8 mouse cellular contexts compared by ENCODE assay signal in genomic region chr11:79711766-79712369, GRCm38 (mm10).
DNase-seq lines count a peak whose midpoint lies in the region; ATAC-seq and TF ChIP-seq lines count a peak whose summit lies in the region.

No protein-coding gene starts in this region.

- H3K9ac ChIP-seq in hindbrain, embryonic 13.5 days = peak overlapping the region; percentile 76
- peak overlapping the region; percentile 79 for H3K9ac ChIP-seq in lung, embryonic 16.5 days (ENCODE audit: low read length)

- TF ChIP-seq CTCF in E14TG2a.4 (conservative IDR thresholded peaks at IDR 0.05; ENCODE audit: low read length) = no peak

- peak overlapping the region; percentile 85 for H3K4me3 ChIP-seq in E14TG2a.4 (replicated peaks; ENCODE audit: low read length)
- H3K4me3 ChIP-seq in forebrain, embryonic 10.5 days = peak overlapping the region; percentile 74
- peak overlapping the region; percentile 64 for H3K4me3 ChIP-seq in hindbrain, embryonic 13.5 days
- peak overlapping the region; percentile 77 for H3K4me3 ChIP-seq in lung, embryonic 16.5 days (ENCODE audit: low read length)

- peaks cover 47% of the 10 kb centered on the region for H3K4me1 ChIP-seq in E14TG2a.4 (replicated peaks; ENCODE audit: low read depth, low read length)
- H3K4me1 ChIP-seq in forebrain, embryonic 10.5 days = peaks cover 51% of the 10 kb centered on the region
- peaks cover 29% of the 10 kb centered on the region for H3K4me1 ChIP-seq in hindbrain, embryonic 13.5 days (replicated peaks)
- peaks cover 39% of the 10 kb centered on the region for H3K4me1 ChIP-seq in lung, embryonic 16.5 days (replicated peaks; ENCODE audit: control insufficient read depth, insufficient read depth, low read length)

- H3K9me3 ChIP-seq in E14TG2a.4 (ENCODE audit: low read length) = no peaks in the 10 kb centered on the region
- H3K9me3 ChIP-seq in forebrain, embryonic 10.5 days = no peaks in the 10 kb centered on the region
- H3K9me3 ChIP-seq in hindbrain, embryonic 13.5 days = no peaks in the 10 kb centered on the region
- no peaks in the 10 kb centered on the region for H3K9me3 ChIP-seq in lung, embryonic 16.5 days (ENCODE audit: control insufficient read depth, low read length)

- ATAC-seq in hindbrain, embryonic 13.5 days (ENCODE audit: low FRiP score) = no peak
- ATAC-seq in lung, embryonic 16.5 days (ENCODE audit: low read depth) = peak; percentile 18

- WGBS in forebrain, embryonic 10.5 days = 4% methylated on average over 46 of the region's 46 CpGs
- WGBS in hindbrain, embryonic 13.5 days = 4% methylated on average over 46 of the region's 46 CpGs
- WGBS in lung, embryonic 16.5 days = 2% methylated on average over 46 of the region's 46 CpGs

- peak overlapping the region; percentile 99 for H3K4me2 ChIP-seq in hindbrain, embryonic 13.5 days
- peak overlapping the region; percentile 100 for H3K4me2 ChIP-seq in lung, embryonic 16.5 days (ENCODE audit: low read depth, low read length)

- H3K27me3 ChIP-seq in E14TG2a.4 (ENCODE audit: insufficient read depth, low read length) = peaks cover 66% of the 10 kb centered on the region
- peaks cover 67% of the 10 kb centered on the region for H3K27me3 ChIP-seq in forebrain, embryonic 10.5 days (ENCODE audit: poor library complexity, severe bottlenecking)
- H3K27me3 ChIP-seq in hindbrain, embryonic 13.5 days = peaks cover 61% of the 10 kb centered on the region
- peaks cover 15% of the 10 kb centered on the region for H3K27me3 ChIP-seq in lung, embryonic 16.5 days (ENCODE audit: control insufficient read depth, insufficient read depth, low read depth, low read length)

- peak overlapping the region; percentile 81 for H3K27ac ChIP-seq in forebrain, embryonic 10.5 days
- H3K27ac ChIP-seq in hindbrain, embryonic 13.5 days = no peak overlapping the region
- no peak overlapping the region for H3K27ac ChIP-seq in lung, embryonic 16.5 days (ENCODE audit: low read length)

- peak; percentile 75 for DNase-seq in 3134 (ENCODE audit: extremely low read depth, insufficient read length, low spot score)
- DNase-seq in forebrain, embryonic 10.5 days (ENCODE audit: extremely low spot score, low spot score) = peak; percentile 42
- DNase-seq in testis, postnatal 10 days (ENCODE audit: low spot score) = peak; percentile 66
- DNase-seq in left cerebral cortex, adult 8-10 months (ENCODE audit: low spot score in 2 of 2) = no peak
- DNase-seq in right cerebral cortex, adult 2 months (ENCODE audit: low spot score in 2 of 2) = no peak

- H3K36me3 ChIP-seq in E14TG2a.4 (ENCODE audit: insufficient read depth, low read length) = no peaks in the 10 kb centered on the region
- no peaks in the 10 kb centered on the region for H3K36me3 ChIP-seq in forebrain, embryonic 10.5 days (replicated peaks)
- H3K36me3 ChIP-seq in hindbrain, embryonic 13.5 days = no peaks in the 10 kb centered on the region
- H3K36me3 ChIP-seq in lung, embryonic 16.5 days (ENCODE audit: control insufficient read depth, insufficient read depth, low read length) = no peaks in the 10 kb centered on the region

Comparison
In these comparisons a context has a peak if more than half of its experiments do, and no peak if none do; other contexts are left out.
1. DNase-seq: peak in 3134 (single experiment), forebrain, embryonic 10.5 days (single experiment) and testis, postnatal 10 days (single experiment); none in left cerebral cortex, adult 8-10 months (0 of 2) and right cerebral cortex, adult 2 months (0 of 2).
2. Peak in every context shown above with its lines, with median percentiles within 50 percentile points of each other: H3K4me3 ChIP-seq.